Mouse (Mus musculus) T-helper 2 cell (primary cell): ENCODE results near the gene Pih1d1.
"Not testable (repeated sequence)": the region's sequence is repeated elsewhere in the genome, so short reads cannot be mapped to it uniquely, and the experiment has no call there.

Experiments
- in situ Hi-C: fragments of 300-600 bp; cut with MboI, MseI; formaldehyde crosslinking; loops from one replicate; pipeline ENCODE4 v1.15.1; 2025; ENCODE audit warnings: high pct_unique_total_duplicates

Pih1d1 gene

GRCm38 (mm10) chr7:45154096-45154992, at the start of gene Pih1d1, which contains the start of gene Aldh16a1:
Gene Pih1d1, plus strand, starts transcription at chr7:45154303.
Gene Aldh16a1, minus strand, starts transcription at chr7:45154584.
- in situ Hi-C loops, result no loop called here

- in situ Hi-C loops, result no loop called here
Measured at GRCm38 (mm10) chr7:45104941-45105340, 49.2 kb upstream of the Pih1d1 start.

GRCm38 (mm10) chr7:45105491-45105890, 48.6 kb upstream of the Pih1d1 start:
- in situ Hi-C loops, result no loop called here

- in situ Hi-C loops, result no loop called here
Measured at GRCm38 (mm10) chr7:45106441-45106840, 47.7 kb upstream of the Pih1d1 start.

GRCm38 (mm10) chr7:45107052-45107645, 47.0 kb upstream of the Pih1d1 start:
- in situ Hi-C loops, result no loop called here

- in situ Hi-C loops, result not testable (repeated sequence)
Measured at GRCm38 (mm10) chr7:45110089-45110488, 44.0 kb upstream of the Pih1d1 start.

- in situ Hi-C loops, result no loop called here
Measured at GRCm38 (mm10) chr7:45111940-45112339, 42.2 kb upstream of the Pih1d1 start.

GRCm38 (mm10) chr7:45112529-45112928, 41.6 kb upstream of the Pih1d1 start:
- in situ Hi-C loops, result no loop called here

GRCm38 (mm10) chr7:45113476-45113875, 40.6 kb upstream of the Pih1d1 start:
- in situ Hi-C loops, result no loop called here

- in situ Hi-C loops, result no loop called here
Measured at GRCm38 (mm10) chr7:45117566-45117965, 36.5 kb upstream of the Pih1d1 start.

GRCm38 (mm10) chr7:45118336-45118735, 35.8 kb upstream of the Pih1d1 start:
- in situ Hi-C loops, result no loop called here

- in situ Hi-C loops, result no loop called here
Measured at GRCm38 (mm10) chr7:45119780-45120709, 34.1 kb upstream of the Pih1d1 start.

- in situ Hi-C loops, result no loop called here
Measured at GRCm38 (mm10) chr7:45121404-45121803, 32.7 kb upstream of the Pih1d1 start.

- in situ Hi-C loops, result no loop called here
Measured at GRCm38 (mm10) chr7:45121966-45122365, 32.1 kb upstream of the Pih1d1 start.

GRCm38 (mm10) chr7:45122561-45123185, 31.4 kb upstream of the Pih1d1 start:
- in situ Hi-C loops, result no loop called here

GRCm38 (mm10) chr7:45123186-45123570, 30.9 kb upstream of the Pih1d1 start:
- in situ Hi-C loops, result no loop called here

- in situ Hi-C loops, result no loop called here
Measured at GRCm38 (mm10) chr7:45124224-45125143, 29.6 kb upstream of the Pih1d1 start, which contains the start of gene Rps11. Gene Rps11, minus strand, starts transcription at chr7:45124439.

- in situ Hi-C loops, result no loop called here
Measured at GRCm38 (mm10) chr7:45125144-45125600, 28.9 kb upstream of the Pih1d1 start.

- in situ Hi-C loops, result not testable (repeated sequence)
Measured at GRCm38 (mm10) chr7:45125649-45126048, 28.5 kb upstream of the Pih1d1 start.
